Mouse (Mus musculus): Measurements from ENCODE around the gene Angptl3. TPM values are rescaled to one million over a fixed set of nuclear protein-coding genes. Genes with fewer than 3 reads are reported as not detected.

Angptl3 gene
- polyA plus RNA-seq, 1 experiment from 2014 or later: 1.7 TPM

- Histone ChIP-seq H3K4me1 (no peaks in the 10 kb centered on the region), H3K9ac (no peak overlapping the region), H3K27ac (no peak overlapping the region), H3K4me2 (no peak overlapping the region), H3K27me3 (no peaks in the 10 kb centered on the region), H3K9me3 (replicated peaks) (no peaks in the 10 kb centered on the region), H3K36me3 (ENCODE audit: poor library complexity, severe bottlenecking) (peaks cover 58% of the 10 kb centered on the region), H3K4me3 (no peak overlapping the region)
- 83% methylated on average over 6 of the region's 6 CpGs for WGBS
- no peak for ATAC-seq
Measured at GRCm38 (mm10) chr4:99068806-99069205, 38.1 kb downstream of the Angptl3 start.

GRCm38 (mm10) chr4:99078005-99078404 is 47.3 kb downstream of the Angptl3 start:
- Histone ChIP-seq H3K4me2 (no peak overlapping the region), H3K9ac (no peak overlapping the region), H3K4me1 (no peaks in the 10 kb centered on the region), H3K9me3 (replicated peaks) (no peaks in the 10 kb centered on the region), H3K27ac (no peak overlapping the region), H3K4me3 (no peak overlapping the region), H3K27me3 (no peaks in the 10 kb centered on the region), H3K36me3 (ENCODE audit: poor library complexity, severe bottlenecking) (peaks cover 59% of the 10 kb centered on the region)
- 92% methylated on average over 3 of the region's 3 CpGs for WGBS
- no peak for ATAC-seq

GRCm38 (mm10) chr4:99081169-99081568 is 50.4 kb downstream of the Angptl3 start:
- no peak overlapping the region for H3K27ac ChIP-seq
- no peaks in the 10 kb centered on the region for H3K4me1 ChIP-seq
- peaks cover 48% of the 10 kb centered on the region for H3K36me3 ChIP-seq (ENCODE audit: poor library complexity, severe bottlenecking)
- H3K4me3 ChIP-seq: no peak overlapping the region
- no peak overlapping the region for H3K4me2 ChIP-seq
- H3K9ac ChIP-seq: no peak overlapping the region
- no peaks in the 10 kb centered on the region for H3K9me3 ChIP-seq (replicated peaks)
- no peaks in the 10 kb centered on the region for H3K27me3 ChIP-seq
- WGBS: 90% methylated on average over 1 of the region's 1 CpGs
- ATAC-seq: no peak

GRCm38 (mm10) chr4:99083862-99084261 is 53.1 kb downstream of the Angptl3 start:
- ATAC-seq: no peak
- Histone ChIP-seq H3K9me3 (replicated peaks) (no peaks in the 10 kb centered on the region), H3K9ac (no peak overlapping the region), H3K4me2 (no peak overlapping the region), H3K4me1 (no peaks in the 10 kb centered on the region), H3K4me3 (no peak overlapping the region), H3K27me3 (no peaks in the 10 kb centered on the region), H3K27ac (no peak overlapping the region), H3K36me3 (ENCODE audit: poor library complexity, severe bottlenecking) (peaks cover 47% of the 10 kb centered on the region)
- WGBS: 87% methylated on average over 3 of the region's 3 CpGs

GRCm38 (mm10) chr4:99087760-99088485 is 57.2 kb downstream of the Angptl3 start:
- no peak for ATAC-seq
- 95% methylated on average over 17 of the region's 17 CpGs for WGBS
- Histone ChIP-seq H3K4me3 (no peak overlapping the region), H3K9me3 (replicated peaks) (no peaks in the 10 kb centered on the region), H3K27ac (no peak overlapping the region), H3K27me3 (no peaks in the 10 kb centered on the region), H3K9ac (no peak overlapping the region), H3K36me3 (ENCODE audit: poor library complexity, severe bottlenecking) (peaks cover 41% of the 10 kb centered on the region), H3K4me2 (no peak overlapping the region), H3K4me1 (no peaks in the 10 kb centered on the region)

GRCm38 (mm10) chr4:99091151-99091701 is 60.5 kb downstream of the Angptl3 start:
- Histone ChIP-seq H3K9ac (no peak overlapping the region), H3K4me1 (no peaks in the 10 kb centered on the region), H3K27ac (no peak overlapping the region), H3K27me3 (no peaks in the 10 kb centered on the region), H3K4me2 (no peak overlapping the region), H3K9me3 (replicated peaks) (no peaks in the 10 kb centered on the region), H3K4me3 (no peak overlapping the region), H3K36me3 (ENCODE audit: poor library complexity, severe bottlenecking) (peaks cover 24% of the 10 kb centered on the region)
- WGBS: 58% methylated on average over 3 of the region's 3 CpGs
- ATAC-seq: no peak

- H3K4me1 ChIP-seq: no peaks in the 10 kb centered on the region
- 94% methylated on average over 3 of the region's 3 CpGs for WGBS
- no peak for ATAC-seq
Measured at GRCm38 (mm10) chr4:99091777-99092176, 61.0 kb downstream of the Angptl3 start.

More at GRCm38 (mm10) chr4:99091777-99092176, 61.0 kb downstream of the Angptl3 start:
- Histone ChIP-seq H3K9me3 (replicated peaks) (no peaks in the 10 kb centered on the region), H3K4me3 (no peak overlapping the region), H3K27me3 (no peaks in the 10 kb centered on the region), H3K27ac (no peak overlapping the region), H3K4me2 (no peak overlapping the region), H3K36me3 (ENCODE audit: poor library complexity, severe bottlenecking) (peaks cover 19% of the 10 kb centered on the region), H3K9ac (no peak overlapping the region)

Other genes with a start within 250 kb of the Angptl3 start
- gene Kank4, start 213.4 kb upstream of the Angptl3 start, polyA plus RNA-seq (2015; fragmentation: Nextera tagmentation; extraction: Ambion mirVana): 0.19 and 0.38 TPM in 2 replicates
- not detected in 2 replicates for gene I0C0044D17Rik, start 207.1 kb upstream of the Angptl3 start, polyA plus RNA-seq (2015; fragmentation: Nextera tagmentation; extraction: Ambion mirVana)
- 104 and 119 TPM in 2 replicates for gene Usp1, start 107.1 kb upstream of the Angptl3 start, polyA plus RNA-seq (2015; fragmentation: Nextera tagmentation; extraction: Ambion mirVana)
- gene Dock7, start 90.0 kb downstream of the Angptl3 start, polyA plus RNA-seq (2015; fragmentation: Nextera tagmentation; extraction: Ambion mirVana): 81.0 and 90.2 TPM in 2 replicates
- gene Atg4c, start 163.0 kb downstream of the Angptl3 start, polyA plus RNA-seq (2015; fragmentation: Nextera tagmentation; extraction: Ambion mirVana): 13.9 and 14.6 TPM in 2 replicates

Data from forebrain, embryonic 13.5 days (tissue).